Mouse (Mus musculus) midbrain, postnatal 0 days (tissue): ENCODE measurements around the gene Gm44. TPM values are rescaled to one million over a fixed set of nuclear protein-coding genes. Genes with fewer than 3 reads are reported as not detected.
A peak's percentile ranks its signal among the peaks of the same experiment; 100 is the strongest.
"Not testable (repeated sequence)": the region's sequence is repeated elsewhere in the genome, so short reads cannot be mapped to it uniquely, and the experiment has no call there.

Source experiments
- ATAC-seq: fragments of 200-750 bp; cut with Nextera tagmentation; 2 replicates; pipeline ENCODE4 v1.8.0; 2017; ENCODE audit warnings: moderate number of reproducible peaks, mild to moderate bottlenecking, moderate TSS enrichment, moderate library complexity; ENCODE audit not compliant: low FRiP score
- DNase-seq: peaks from one replicate; pipeline ENCODE4 v3.0.0-alpha.2; 2015; ENCODE audit warnings: low spot score
- H3K27ac ChIP-seq: fragments of 300-500 bp; sonication (generic); 2 replicates; pipeline ENCODE4 v1.5.1; 2014; ENCODE audit warnings: low read depth, mild to moderate bottlenecking, low read length, mixed read lengths
- H3K27me3 ChIP-seq: fragments of 300-500 bp; sonication (generic); 2 replicates; pipeline ENCODE4 v1.6.1; 2014; ENCODE audit warnings: low read length, control low read depth, mixed read lengths; ENCODE audit not compliant: insufficient read depth
- H3K36me3 ChIP-seq: fragments of 300-500 bp; sonication (generic); 2 replicates; pipeline ENCODE4 v1.6.1; 2014; ENCODE audit warnings: low read length, control low read depth, mixed read lengths; ENCODE audit not compliant: insufficient read depth
- H3K4me1 ChIP-seq: fragments of 300-500 bp; sonication (generic); 2 replicates; pipeline ENCODE4 v1.6.1; 2014; ENCODE audit warnings: mild to moderate bottlenecking, control low read depth, antibody characterized with exemption, low read length, mixed read lengths; ENCODE audit not compliant: insufficient read depth
- H3K4me2 ChIP-seq: fragments of 300-500 bp; sonication (generic); 2 replicates; pipeline ENCODE4 v1.6.1; 2014; ENCODE audit warnings: low read depth, mild to moderate bottlenecking, low read length, mixed read lengths; ENCODE audit not compliant: poor library complexity, severe bottlenecking
- H3K4me3 ChIP-seq: fragments of 300-500 bp; sonication (generic); 2 replicates; pipeline ENCODE4 v1.5.1; 2014; ENCODE audit warnings: low read depth, mild to moderate bottlenecking, low read length, moderate library complexity
- H3K9ac ChIP-seq: fragments of 300-500 bp; sonication (generic); replicated peaks from 2 replicates; pipeline ENCODE4 v1.6.1; 2014; ENCODE audit warnings: mild to moderate bottlenecking, low read length, moderate library complexity, mixed read lengths; ENCODE audit not compliant: poor library complexity, severe bottlenecking
- H3K9me3 ChIP-seq: fragments of 300-500 bp; sonication (generic); 2 replicates; pipeline ENCODE4 v1.6.1; 2016; ENCODE audit warnings: low read length, control low read depth
- CTCF ChIP-seq: IDR thresholded peaks from 2 replicates; pipeline ENCODE4 v1.5.1; 2016; ENCODE audit warnings: antibody characterized with exemption, mild to moderate bottlenecking
- WGBS: fragments of 180-500 bp; shearing (Covaris S2); extraction: QIAGEN DNeasy Blood & Tissue Kit; methylation state at CpG from one replicate; pipeline ENCODE4 v1.1.7; 2014; 5-methylcytosine and 5-hydroxymethylcytosine counted together
- polyA plus RNA-seq: library from polyadenylated mRNA; unstranded; fragments of >200 nt; fragmentation: Nextera tagmentation; extraction: Ambion mirVana; gene quantifications from 2 replicates; pipeline ENCODE4 v1.2.1, GENCODE M21; 2015
- total RNA-seq: library from RNA; depleted of rRNA; stranded (reverse); fragments of >200 nt; gene quantifications from 2 replicates; pipeline ENCODE4 v1.2.3, GENCODE M21; 2014; rRNA removed

Gene Gm44
- not detected in 2 replicates for total RNA-seq
- polyA plus RNA-seq: not detected in 2 replicates

DNA sequence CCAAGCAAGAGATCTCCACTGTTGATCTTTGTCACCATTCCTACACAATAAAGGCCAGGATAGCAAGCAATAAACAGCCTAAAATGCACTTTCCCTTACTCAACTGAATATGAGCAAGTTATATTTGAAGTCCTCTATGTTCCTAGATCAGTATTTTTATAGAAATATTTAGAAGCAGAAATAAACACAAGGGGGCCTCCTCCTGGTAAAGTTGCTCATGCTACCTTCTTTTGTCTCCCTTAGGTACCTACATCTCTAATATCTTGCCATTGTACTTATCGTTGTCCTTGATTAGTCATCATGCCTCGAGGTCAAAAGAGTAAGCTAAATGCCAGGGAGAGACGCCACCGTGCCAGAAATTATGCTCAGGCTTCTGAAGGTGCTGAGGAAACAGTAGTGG, at the start of gene Gm44:
Gene Gm44, plus strand, starts transcription at position 301 of the 400 bp plus-strand sequence.
- Histone ChIP-seq H3K4me3 (no peak within 1 kb of the TSS), H3K27me3 (no peaks in the 10 kb centered on the region), H3K4me2 (no peak within 1 kb of the TSS), H3K27ac (no peak within 1 kb of the TSS), H3K9me3 (no peaks in the 10 kb centered on the region), H3K9ac (no peak within 1 kb of the TSS), H3K4me1 (no peaks in the 10 kb centered on the region), H3K36me3 (no peaks in the 10 kb centered on the region)
- TF ChIP-seq CTCF: no peak
- ATAC-seq (no peak), DNase-seq (no peak)
- 86% methylated on average over 4 of the region's 4 CpGs for WGBS

DNA sequence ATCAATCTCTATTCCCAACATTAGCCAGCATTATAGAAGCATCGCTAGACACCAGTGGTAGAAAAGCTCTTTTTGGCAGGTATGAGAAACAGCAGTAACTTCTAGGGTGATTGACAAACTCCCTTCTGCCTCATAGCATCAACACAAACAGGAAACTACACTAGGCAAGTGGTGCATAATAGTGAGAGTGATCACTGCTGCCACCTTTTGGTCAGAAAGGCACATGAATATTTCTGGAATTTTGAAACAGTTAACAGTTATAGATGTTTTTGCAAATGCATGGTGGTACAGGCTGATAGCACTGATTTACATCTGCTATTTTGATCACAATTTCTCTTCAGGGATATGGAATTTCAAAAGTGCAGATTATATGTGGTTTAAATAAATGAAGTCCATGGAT, 36.0 kb downstream of the Gm44 start:
- H3K9ac ChIP-seq: no peak overlapping the region
- peak; percentile 61 for TF ChIP-seq CTCF
- DNase-seq: peak; percentile 3
- no peaks in the 10 kb centered on the region for H3K9me3 ChIP-seq
- H3K4me3 ChIP-seq: no peak overlapping the region
- WGBS: 79% methylated on average over 1 of the region's 1 CpGs
- H3K4me2 ChIP-seq: no peak overlapping the region
- no peak overlapping the region for H3K27ac ChIP-seq
- H3K36me3 ChIP-seq: no peaks in the 10 kb centered on the region
- H3K27me3 ChIP-seq: no peaks in the 10 kb centered on the region
- no peaks in the 10 kb centered on the region for H3K4me1 ChIP-seq
- ATAC-seq: no peak

DNA sequence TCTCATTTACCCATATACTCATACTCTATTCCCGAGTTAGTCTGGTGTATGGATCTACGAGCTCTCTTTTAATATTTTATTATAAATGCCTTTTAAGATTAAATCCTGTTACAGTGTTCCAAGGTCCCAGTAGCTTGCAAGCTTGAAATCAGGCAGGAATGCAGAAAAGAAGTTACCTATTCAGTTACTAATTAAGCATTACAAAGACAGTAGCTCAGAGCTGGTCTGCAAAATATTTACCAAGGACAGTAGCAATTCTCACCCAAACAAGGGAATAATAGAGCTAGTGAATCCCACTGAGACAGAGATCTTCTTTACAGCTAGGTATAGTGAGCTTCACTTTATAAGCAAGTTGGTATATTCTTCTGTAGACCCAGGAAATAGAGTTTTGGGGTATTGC, 46.3 kb downstream of the Gm44 start:
- not testable (repeated sequence) for H3K9ac ChIP-seq, H3K9me3 ChIP-seq, H3K27me3 ChIP-seq, H3K27ac ChIP-seq, H3K36me3 ChIP-seq, H3K4me3 ChIP-seq, H3K4me1 ChIP-seq, DNase-seq, H3K4me2 ChIP-seq, ATAC-seq
- WGBS: 75% methylated on average over 2 of the region's 2 CpGs
